Mouse (Mus musculus): Measurements from ENCODE around the gene Fmo1. TPM values are rescaled to one million over a fixed set of nuclear protein-coding genes. Genes with fewer than 3 reads are reported as not detected.

Gene Fmo1
- total RNA-seq, 2 experiments from 2014 or later, result 33.4 to 41.8 TPM

DNA sequence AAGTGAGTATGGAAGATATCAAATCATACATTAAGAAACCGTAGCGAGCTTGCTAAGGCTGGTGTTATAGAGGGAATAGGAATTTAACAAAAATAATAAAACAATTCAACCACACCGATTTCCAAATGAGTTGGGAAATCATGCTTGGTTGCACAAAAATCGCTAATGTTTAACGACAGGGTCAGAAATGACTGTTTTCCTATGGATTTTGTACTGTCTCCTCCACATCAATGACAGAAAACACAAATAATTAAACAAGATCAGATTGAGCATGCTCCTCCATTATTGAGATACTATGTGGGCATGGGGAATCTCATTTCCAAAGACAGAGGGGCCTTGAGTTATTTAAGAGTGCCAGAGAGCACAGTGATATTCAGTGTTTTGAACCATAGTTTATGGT lies 2.1 kb downstream of the Fmo1 start:
- no peak for DNase-seq
- intact Hi-C loops (cut with DNase I), result no loop called here

DNA sequence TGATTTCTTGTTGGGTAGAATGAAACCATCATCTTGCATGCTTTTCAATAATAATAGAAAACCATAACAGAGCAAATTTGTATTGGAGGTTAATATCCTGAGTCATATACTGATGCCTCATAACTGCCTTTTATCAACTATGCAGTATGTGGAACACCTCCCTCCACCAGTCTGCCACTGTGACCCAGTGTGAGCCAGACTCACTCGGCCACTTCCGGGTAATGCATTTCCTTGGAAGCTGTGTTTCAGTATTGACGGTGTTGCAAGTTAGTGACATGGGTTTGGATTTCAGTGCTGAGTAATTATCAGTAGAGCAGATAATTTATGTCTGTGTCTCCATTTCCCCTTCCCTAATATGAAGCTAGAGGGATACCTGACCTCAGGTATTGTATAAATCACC lies 2.8 kb downstream of the Fmo1 start:
- intact Hi-C loops (cut with DNase I), result no loop called here
- no peak for DNase-seq

DNA sequence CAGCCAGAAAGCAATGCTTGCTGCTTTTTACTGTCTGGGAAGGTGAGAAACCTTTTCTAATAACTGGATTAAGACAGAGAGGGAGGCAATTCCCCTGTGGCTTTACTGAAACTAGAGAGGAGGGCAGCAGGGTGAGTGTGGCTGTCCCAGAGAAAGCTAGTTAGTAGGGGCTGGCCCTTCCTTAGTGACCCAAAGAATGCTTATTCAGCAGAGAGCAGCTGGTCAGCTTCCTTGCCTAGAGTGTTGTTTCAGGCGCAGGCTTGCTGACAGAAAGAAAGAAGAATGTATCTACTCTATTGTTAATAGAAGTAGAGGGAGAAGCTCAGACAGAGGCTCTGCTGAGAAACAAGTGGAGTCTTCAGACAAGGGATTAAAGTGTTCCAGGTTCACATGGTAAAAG lies 4.1 kb downstream of the Fmo1 start:
- DNase-seq, result no peak
- intact Hi-C loops (cut with DNase I), result no loop called here

DNA sequence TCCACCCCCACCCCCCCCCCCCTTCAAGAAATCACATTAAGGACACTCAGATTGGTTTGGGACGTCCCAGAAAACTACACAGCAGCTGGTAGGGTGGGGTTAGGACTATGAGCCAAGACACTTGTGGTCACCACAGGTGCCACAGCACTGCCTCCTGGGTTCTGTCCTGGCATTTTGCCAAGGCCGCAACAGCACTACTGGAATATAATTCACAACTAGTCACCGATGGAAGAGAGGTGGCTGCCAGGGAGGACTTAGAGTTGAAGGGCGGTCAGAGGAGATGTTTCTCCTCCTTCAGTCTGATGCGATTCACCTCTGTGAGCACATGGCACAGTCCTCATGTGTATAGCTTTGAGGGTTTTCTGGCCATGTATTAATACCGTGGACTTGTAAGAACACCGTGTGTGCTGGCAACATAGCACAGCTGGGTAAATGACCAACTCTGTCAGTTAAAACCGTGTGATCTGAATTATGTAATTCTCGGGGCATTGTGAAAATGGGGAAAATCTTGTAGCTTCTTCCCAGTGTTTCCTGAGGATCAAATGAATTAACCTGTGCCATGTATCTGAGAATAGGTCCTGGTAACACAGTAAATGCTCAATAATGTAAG lies 6.3 kb downstream of the Fmo1 start:
- intact Hi-C loops (cut with DNase I), result no loop called here
- no peak for DNase-seq

DNA sequence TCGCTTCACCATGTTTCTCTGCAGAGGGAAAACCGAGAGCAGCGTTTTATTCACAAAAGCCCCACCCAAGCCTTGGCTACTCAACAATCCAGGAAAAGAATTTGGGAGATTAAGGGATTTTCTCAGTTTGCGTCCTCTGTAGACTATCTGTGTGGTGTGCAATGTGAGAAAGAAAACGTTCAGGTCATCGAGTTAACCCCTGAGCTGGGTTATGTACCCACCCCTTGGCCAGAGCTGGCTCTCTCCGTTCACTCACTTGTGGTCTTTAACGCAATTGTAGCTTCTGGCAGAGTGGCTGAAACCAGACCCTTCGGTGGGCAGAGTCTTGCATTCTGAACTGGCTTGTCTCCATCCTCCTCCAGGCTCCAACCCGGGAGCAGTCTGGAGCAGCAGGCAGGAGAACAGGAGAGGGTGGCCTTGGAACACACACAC lies 6.8 kb downstream of the Fmo1 start:
- DNase-seq, result peak in 1 of 2 experiments; percentile 24
- intact Hi-C loops (cut with DNase I), result no loop called here

DNA sequence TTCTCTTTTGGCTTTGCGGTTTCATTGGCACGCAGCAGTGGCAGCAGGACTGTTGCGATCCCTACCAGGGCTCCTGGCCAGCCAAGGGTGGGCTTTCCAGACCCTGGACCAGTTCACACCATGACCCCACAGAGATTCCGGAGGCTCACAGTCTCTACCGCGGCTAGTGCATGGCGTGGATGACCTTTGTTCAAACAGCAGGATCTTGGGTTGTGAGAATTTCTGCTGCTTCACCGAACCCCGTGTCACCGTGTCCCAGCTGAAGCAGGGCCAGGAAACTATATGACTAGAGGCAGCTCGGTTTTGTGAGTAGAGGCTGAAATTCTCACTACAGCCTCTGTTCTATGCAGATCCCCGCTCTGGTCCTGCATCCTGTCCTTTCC lies 7.7 kb downstream of the Fmo1 start:
- peak; percentile 27 to 38 for DNase-seq
- intact Hi-C loops (cut with DNase I), result no loop called here

DNA sequence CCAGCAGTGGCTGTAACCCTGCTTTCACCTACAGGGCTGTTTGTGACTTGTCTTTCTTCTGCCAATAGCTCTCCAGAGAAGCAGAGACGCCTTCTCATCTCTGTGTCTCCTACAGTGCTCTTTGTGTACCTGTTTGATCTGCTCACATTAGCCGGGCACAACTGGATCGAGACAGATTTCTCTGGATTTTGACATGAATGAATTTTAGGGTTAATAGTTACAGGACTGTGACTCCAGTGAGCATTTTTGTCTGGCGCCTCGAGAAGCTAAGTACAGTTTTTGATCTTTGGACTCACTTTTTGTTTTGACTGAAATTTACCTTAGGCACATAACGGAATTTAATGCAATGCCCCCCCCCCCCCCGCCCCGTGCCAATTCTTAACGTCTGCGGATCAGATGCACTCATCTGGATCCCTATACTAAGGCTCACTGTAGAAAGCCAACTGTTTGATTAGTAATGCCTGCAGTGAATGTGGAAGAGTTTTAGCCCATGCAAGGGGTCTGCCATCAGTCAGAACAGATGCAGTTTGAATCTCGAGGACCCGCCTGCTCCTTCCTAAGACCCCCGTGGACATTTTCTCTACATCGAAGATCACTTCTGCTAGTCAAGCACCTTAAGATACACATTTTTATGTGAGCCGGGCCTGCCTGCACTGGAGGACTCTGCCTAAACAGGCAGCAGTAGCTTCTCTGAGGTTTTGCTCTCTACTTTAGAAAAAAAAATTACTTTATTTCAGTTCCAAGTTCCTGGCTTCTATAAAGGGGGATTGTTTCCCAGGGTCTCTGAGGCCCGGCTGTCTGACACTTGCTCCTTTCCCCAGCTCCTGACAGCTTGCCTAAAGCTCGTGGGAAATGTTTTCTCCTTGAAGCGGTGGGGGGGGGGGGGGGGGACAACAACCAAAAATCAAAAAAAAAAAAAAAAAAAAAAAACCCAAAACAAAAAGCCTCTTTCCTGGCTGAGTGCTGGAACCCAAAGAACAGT lies 8.4 kb downstream of the Fmo1 start:
- no peak for DNase-seq
- intact Hi-C loops (cut with DNase I), result no loop called here

- intact Hi-C loops (cut with DNase I), result no loop called here
Observed at GRCm38 (mm10) chr1:162853812-162854482, 12.5 kb downstream of the Fmo1 start.

GRCm38 (mm10) chr1:162847554-162847953 lies 18.9 kb downstream of the Fmo1 start:
- intact Hi-C loops (cut with DNase I), result no loop called here
- DNase-seq, result no peak

More at GRCm38 (mm10) chr1:162853812-162854482, 12.5 kb downstream of the Fmo1 start:
- no peak for DNase-seq

GRCm38 (mm10) chr1:162840211-162840610 lies 26.2 kb downstream of the Fmo1 start:
- DNase-seq, result no peak
- intact Hi-C loops (cut with DNase I), result no loop called here

DNA sequence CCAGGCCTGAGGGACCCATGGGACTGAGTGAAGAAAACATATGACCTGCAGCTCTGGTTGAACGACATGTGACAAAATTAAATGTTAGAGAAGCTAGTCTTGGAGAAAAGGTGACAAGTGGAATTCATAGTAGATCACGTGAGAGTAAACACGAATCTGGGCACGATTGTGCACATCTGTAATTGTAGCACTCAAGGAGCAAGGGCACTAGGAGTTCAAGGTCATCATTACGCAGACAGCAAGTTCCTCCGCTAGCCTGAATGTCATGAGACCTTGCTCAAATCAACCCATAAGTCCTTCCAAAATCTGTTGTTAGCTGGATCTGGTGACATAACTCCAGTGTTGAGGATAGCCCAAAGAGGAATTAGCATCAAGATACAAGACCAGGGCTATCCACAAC lies 27.4 kb downstream of the Fmo1 start:
- intact Hi-C loops (cut with DNase I), result no loop called here
- DNase-seq, result no peak

- intact Hi-C loops (cut with DNase I), result no loop called here
- no peak for DNase-seq
Observed at GRCm38 (mm10) chr1:162834342-162834741, 32.1 kb downstream of the Fmo1 start.

DNA sequence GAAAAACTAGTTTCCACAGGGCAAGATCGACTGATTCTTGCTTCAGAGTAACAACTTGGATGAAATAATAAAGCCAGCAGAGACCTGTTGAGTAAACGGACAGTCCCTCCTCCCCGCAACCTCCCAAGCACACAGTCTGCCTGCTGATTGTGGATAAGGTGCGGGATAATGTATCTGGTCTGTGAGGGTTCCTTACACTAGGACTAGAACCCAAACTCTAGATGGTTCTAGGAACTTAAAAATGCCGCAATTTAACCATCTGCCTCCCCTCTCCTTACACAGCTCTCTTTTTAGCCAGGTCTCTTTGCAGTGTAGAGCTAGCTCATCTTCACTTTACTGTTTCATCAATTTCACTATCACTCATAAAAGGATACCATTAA lies 33.8 kb downstream of the Fmo1 start:
- DNase-seq, result no peak
- intact Hi-C loops (cut with DNase I), result no loop called here

- intact Hi-C loops (cut with DNase I), result no loop called here
- DNase-seq, result no peak
Observed at GRCm38 (mm10) chr1:162831838-162832573, 34.4 kb downstream of the Fmo1 start.

DNA sequence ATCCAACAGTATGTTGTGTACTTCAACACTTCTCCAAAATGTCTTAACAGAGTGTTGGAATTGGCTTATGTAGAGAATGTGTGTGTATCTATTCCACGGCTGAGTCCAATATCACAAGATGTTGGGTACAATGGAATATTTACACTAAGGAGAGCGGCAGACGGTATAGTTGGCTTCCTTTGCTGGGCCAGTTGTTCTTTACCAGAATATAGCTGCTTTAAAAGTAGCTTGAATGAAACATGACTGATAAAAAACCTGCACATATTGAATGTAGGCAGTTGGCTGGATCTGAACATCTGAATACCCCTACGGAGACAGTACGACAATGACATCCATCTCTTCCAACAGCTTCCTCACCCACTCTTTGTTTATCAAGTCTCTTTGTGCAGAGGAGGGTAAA lies 47.1 kb downstream of the Fmo1 start:
- intact Hi-C loops (cut with DNase I), result loop anchor here (5.0 kb wide), 2 partner anchors 73 to 253 kb away; no protein-coding TSS in a partner anchor
- no peak for DNase-seq

DNA sequence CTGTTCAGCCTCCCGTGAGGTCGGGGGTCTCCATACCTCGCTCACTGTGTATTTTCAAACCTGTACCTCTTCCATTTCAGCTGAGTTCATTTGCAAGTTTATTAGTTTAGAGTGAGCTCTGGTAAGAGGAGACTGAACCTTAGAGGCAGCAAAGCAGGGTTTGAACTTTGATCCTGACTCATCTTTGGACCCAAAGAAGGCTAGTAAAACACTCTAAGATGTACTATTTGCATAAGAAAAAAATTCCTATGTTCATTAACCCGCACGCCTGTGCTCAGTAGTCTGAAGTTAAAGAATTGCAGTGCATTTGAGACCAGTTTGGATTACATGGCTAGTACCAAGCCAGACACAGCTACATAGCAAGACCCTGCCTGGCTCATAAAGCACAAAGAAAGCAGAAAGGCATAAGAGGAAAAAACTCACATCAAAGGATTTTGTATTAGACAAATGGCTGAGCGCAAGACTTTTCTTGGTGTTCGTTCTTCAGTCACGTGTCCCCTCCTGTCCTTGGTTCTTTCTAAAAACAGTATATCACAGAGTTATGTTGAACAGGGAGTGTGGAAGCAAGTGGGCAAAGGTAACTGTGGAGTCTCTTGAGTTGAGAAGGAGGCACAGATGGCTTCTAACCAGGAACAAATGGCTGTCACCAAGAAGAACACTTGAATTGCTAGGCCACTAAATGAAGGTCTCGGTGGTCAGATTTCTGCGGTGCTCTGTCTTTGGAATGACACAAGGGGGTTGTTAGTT lies 50.9 kb downstream of the Fmo1 start:
- no peak for DNase-seq
- intact Hi-C loops (cut with DNase I), result loop anchor here (5.0 kb wide), 2 partner anchors 77 to 257 kb away; no protein-coding TSS in a partner anchor

GRCm38 (mm10) chr1:162814932-162815331 lies 51.5 kb downstream of the Fmo1 start:
- intact Hi-C loops (cut with DNase I), result loop anchor here (5.0 kb wide), 3 partner anchors 77 to 257 kb away; no protein-coding TSS in a partner anchor
- no peak for DNase-seq

- DNase-seq, result peak; percentile 55 to 59
- intact Hi-C loops (cut with DNase I), result loop anchor here (5.0 kb wide), 1 partner anchor 244 kb away; no protein-coding TSS in a partner anchor
Observed at GRCm38 (mm10) chr1:162813836-162814156, 52.6 kb downstream of the Fmo1 start, which contains the start of gene Fmo4. Fmo4 (minus strand) TSS chr1:162813972.

- DNase-seq, result no peak
- intact Hi-C loops (cut with DNase I), result loop anchor here (5.0 kb wide), 1 partner anchor 244 kb away; no protein-coding TSS in a partner anchor
Observed at GRCm38 (mm10) chr1:162813143-162813835, 53.1 kb downstream of the Fmo1 start.

Measured in heart, postnatal 10 days (tissue).